Mouse (Mus musculus): ENCODE measurements at regions not wholly inside any gene's neighbourhood (a gene's known extent, or its start where the extent isn't known, plus 50 kb on each side); places are given as distances from the start of the nearest gene placed in this dataset.

DNA sequence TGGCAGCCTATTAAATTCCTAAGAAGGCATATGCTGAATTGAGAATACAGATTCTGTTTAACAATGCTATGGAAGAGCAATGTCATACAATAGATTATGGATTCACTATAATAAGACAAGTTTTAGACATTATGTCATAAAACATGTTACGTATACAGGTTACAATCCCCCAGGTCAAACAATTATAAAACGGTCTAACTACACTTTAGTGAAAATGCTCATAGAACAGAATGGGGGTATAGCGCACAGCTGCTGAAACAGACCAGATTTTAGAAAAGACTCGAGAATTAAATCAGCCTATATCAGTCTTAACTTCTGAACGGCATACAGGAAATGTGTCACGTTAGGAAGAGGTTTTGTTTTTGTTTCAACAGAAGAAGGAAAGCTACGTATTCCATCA is 660.5 kb upstream of the Sel1l start:
- DNase-seq (ENCODE audit: low spot score): no peak

DNA sequence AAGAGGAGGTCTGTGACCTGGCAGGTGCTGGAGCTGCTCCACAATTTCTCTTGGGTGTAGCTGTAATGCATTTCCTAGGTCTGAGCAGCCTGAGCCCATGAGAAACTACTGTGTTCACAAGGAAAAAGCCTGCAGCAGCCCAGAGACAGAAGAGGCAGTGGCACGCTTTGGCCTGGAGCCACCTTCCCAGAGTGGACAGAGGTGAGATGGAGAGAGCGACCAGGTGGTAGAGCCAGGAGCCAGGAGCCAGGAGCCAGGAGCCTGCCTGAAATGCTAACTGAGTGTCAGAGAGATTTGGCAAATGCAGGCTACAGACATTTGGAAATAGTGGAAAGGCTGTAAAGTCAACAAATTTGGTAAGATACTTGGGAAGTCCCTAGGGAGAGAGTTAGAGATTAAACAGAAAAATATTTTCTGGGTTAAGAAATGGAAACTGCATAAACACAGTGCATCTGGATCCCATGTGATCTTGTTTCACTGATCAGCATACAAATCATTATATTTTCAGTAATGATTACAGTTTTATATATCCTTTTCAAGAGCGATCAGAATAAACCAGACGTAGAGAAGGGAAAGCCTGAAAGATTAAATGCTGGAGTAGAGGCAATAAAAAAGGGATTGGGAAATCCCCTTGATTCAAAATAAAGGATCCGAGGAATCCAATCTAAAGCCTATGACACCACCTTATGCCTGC is 660.0 kb upstream of the Sel1l start:
- no peak for DNase-seq (ENCODE audit: low spot score)

DNA sequence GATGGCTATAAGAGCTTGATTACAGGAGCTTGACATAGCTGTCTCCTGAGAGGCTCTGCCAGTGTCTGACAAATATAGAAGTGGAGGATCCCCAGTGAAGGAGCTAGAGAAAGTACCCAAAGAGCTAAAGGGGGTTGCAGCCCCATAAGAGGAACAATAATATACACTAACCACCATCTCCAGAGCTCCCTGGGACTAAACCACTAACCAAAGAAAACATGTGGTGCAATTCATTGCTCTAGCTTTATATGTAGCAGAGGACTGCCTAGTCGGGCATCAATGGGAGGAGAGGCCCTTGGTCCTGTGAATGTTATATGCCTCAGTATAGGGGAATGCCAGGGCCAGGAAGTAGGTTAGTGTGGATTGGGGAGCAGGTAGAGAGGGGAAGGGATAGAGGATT is 635.0 kb upstream of the Sel1l start:
- DNase-seq (ENCODE audit: low spot score): no peak

DNA sequence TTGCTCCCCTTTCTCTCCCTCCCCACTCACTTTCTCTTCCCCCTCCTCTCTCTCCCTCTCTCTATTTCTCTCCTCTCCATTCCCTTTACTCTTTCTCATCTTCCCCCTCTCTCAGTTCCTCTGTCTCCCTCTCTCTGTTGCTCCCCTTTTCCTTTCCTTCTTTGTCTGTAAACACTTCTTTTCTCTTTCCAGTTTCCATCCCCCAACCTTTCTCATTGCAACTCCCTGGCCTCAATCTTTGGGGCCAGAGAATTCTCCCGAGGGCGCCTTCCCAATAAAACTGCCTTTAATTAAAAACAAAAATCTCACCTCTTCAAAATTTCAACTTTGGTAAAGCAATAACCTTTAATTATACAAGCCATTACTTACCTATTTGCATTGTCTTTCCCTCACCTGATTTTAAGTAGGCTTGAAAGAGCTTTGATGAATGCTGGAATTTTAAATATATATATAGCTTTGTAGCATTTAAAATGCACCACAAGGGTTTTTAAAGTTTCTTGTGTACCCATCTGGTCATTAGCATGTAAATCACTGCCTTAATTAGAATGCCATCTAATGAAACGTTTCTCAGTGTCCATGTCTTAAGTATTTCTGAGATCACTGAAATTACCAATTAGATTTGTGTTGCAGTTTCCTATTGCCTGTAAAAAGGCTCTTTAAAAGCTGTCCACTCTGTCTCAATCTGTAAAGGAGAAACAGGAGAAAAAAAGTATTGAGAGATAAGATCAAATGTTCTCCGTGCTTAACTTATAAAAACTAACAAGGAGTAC is 625.5 kb upstream of the Sel1l start:
- no peak for DNase-seq (ENCODE audit: low spot score)

DNA sequence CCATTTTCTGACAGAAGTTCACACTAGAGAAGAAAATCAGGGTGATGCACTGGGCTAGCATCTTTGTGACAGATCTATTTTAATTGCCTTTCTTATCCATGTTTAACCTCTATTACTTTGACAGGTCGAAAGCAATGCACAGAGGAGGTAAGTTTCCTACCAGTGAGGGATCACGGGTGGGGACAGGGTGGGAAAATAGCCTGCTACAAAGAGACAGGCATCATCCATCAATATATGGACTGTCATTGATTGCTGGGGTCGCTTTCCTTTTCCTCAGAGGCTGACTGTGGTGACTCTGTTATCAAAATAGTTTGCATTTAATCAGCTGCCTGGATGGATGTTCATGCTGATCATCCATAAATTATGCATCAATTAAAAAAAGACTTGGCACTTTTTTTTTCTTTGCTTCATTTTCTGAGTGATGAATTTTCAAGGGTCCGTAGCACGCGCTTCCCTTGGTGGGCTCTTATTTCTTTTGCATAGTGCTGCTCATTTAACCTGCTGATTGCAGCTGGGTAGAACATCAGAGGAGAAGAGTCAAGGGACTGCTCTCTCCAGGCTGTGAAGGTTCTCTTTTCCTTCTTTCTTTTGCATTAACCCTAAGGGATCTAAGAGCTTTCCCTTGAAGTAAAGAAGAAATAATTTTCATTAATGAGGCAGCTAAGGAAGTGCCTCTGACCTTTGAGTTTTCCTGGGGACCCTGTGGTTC is 602.3 kb upstream of the Sel1l start:
- no peak for DNase-seq (ENCODE audit: low spot score)

DNA sequence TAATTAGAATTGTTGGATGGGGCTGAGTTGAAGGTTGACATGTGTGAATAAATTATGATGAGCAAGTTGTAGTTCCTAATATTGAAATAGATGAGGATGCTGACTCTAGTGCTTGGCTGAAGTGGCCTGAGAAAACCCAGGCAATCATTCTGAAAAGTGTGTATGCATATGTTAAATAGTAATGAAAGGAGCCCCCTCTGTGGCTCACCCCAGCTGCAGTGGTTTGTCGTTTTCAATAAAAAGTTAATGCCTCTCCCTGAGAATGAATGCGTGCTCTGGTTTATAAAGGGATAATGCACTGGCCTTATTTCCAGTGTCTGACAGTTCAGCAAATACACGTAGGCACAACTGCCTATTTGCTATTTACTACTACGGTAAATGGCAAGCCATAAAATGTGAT is 569.5 kb upstream of the Sel1l start:
- no peak for DNase-seq (ENCODE audit: low spot score)

DNA sequence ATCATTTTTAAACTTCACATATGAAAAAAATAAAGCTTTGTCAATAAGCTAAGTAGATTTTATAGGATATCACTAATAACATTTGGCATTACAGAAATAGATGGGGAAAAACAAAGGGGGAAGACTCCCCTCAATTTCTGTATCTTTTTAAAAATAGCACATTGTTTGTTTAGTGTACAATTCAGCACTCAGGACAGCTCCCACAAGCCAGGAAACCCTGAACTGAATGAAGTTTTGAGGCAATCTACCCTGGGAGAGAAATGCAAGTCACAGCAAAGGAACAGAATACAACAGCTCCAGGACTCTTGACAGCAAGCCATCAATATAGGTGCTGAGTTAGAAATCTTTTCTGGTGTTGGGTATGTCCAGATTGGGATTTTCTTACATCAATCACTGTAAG is 556.5 kb upstream of the Sel1l start:
- DNase-seq (ENCODE audit: low spot score): no peak

DNA sequence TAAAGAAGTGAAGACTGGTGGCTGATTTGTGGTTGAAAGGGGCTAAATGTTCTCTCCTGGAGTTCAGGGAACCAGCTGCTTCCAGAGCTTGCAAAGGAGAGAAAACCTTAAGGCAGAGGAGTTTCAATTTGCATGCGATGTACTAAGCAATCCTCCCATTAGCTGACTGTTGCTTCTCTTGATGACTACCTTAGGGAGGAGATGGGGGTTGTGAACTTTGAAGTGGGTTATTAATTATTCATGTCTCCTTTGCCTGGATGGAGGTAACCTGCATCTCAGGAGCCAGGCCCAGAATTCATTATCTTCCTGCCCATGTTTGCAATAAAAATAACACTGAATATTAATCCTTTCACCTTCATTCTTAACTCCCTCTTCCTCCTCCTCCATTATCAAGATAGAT is 552.0 kb upstream of the Sel1l start:
- DNase-seq (ENCODE audit: low spot score): no peak

DNA sequence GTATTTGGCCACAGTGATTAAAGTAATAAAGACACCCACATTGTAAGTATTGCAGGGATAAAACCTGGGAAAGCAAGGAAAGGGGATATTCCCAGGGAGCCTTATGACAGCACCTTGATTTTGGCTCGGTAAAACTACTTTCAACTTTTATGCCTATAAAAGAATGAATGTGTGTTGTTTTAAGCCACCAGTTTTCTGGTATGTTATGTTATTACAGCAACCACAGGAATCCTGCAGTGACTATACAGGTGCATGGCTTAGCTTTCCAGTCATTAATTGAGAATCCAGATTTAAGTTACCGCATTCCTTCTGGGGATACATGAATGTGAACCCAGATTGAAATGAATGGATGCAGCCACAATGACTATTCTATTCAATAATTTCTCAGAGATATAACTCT is 537.2 kb upstream of the Sel1l start:
- DNase-seq (ENCODE audit: low spot score): no peak

DNA sequence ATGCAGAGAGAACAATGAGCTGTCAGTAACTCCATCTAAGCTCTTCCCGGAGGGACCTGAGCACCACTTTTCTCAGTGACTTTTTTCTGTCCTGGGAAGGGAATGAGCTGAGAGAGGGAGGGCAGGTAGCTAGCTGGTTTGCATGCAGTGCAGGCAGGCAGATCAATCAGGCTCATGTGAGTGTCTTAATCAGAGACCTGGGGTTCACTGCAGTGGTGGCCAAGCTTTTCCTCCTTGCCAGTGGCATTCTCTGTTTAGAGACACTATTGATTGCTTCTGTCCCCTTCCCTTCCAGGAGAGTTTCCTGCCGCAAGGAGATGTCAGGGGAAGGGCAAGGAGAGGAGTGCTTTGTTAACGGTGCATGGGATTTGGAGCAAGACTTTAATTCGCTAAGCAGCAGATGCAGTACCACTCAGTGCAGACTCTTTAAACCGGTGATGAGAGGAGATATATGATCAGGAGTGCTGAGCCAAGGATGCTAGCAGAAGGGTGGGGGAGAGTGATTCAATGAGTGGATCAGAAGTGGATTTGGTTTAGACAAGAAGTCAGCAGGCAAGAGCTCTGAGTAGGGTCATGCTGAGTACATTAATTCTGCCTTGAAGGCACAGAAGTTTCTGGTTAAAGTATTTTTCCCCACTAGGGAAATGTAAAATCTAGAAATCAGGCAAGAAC is 535.4 kb upstream of the Sel1l start:
- no peak for DNase-seq (ENCODE audit: low spot score)

DNA sequence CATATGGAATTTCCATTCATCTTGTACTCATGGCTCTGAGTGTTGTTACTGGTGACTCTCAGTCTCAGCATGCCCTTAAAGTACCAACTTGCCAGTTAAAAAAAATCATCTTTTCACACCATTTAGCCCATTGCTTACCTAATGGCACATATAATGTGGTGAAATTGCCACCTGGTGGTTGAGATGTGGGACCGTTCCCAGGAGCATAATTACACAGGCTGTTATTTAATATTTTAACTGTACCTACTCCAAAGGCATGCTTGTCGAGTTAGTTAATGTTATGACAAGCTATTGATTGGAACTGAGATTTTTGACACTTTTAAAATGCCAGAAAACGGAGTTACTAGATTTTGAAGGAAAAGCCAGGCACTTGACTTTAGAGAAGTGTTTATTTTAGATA is 530.2 kb upstream of the Sel1l start:
- DNase-seq (ENCODE audit: low spot score): no peak

DNA sequence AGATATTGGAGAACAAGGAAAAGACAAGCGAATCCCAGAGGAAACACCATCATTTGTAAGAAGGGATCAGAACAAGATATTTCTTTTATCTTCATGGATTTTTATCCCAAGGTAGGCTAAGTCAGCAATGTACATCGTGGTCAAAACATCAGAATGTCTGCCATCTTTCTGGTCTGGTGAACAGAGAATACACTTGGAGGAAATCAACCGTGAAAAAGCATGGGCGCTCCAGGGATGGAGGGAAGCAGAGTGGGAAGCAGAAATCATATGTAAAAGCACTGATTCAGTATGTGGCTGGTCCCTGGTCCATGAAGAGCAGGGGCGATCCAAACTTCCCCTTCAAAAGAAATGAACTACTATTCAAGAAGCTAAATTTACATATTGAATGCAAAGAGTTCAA is 517.0 kb upstream of the Sel1l start:
- no peak for DNase-seq (ENCODE audit: low spot score)

DNA sequence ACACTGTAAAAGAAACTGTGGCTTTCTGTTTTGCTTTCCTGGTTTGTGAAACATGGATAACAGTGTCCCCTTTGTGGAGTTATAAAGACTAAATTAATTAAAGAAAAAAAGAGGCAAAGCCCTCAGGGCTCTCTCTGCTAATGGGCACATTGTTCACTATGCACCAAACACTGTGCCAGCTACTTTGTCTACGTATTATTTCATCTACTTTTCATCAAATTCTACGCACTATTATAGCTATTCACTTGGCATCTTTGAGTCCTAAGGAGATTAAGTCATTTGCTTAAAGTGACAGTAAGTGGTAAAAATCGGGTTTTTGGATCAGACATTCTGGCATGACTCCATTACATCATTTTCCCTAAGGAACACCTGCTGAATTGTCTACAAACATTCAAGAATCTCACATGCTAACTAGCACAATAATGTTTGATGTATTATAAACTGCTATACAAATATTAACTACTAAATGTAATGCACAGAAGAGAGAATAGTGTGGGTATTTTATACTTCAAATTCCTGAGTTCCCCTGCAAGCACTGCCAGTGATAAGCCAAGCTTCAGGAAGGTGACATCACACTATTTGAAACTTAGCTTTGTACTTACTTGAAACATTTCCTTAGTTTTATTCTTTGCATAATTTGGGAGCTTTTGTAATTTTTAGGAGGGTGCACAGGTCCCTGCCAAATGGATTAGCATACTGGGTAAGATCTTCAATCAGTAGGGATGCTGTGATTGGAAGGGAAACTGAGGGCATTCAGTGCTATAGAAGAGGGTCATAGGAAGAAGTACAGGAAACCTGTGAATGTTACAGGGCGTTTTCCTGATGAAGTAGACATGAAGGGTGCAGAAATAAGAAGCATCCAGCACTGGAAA is 504.7 kb upstream of the Sel1l start:
- no peak for DNase-seq (ENCODE audit: low spot score)

DNA sequence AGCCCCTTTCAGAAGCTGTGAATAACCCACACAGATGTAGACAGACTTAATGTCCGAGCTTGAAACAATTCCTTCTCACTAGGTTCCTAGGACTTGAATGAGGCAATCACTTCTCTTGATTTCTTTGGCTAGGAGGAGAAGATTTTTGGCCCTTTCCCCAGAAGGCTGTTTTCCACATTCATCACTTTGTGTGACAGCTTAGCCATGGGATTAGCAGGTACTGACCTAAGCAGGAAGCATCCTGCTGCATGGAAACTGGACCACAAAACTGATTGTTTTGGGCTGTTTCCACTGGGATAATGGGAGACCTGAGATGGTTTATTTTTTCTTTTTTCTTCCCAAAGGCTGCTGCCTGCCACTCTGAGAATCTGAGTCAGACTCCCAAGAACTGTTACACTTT is 469.3 kb upstream of the Sel1l start:
- DNase-seq (ENCODE audit: low spot score): no peak

DNA sequence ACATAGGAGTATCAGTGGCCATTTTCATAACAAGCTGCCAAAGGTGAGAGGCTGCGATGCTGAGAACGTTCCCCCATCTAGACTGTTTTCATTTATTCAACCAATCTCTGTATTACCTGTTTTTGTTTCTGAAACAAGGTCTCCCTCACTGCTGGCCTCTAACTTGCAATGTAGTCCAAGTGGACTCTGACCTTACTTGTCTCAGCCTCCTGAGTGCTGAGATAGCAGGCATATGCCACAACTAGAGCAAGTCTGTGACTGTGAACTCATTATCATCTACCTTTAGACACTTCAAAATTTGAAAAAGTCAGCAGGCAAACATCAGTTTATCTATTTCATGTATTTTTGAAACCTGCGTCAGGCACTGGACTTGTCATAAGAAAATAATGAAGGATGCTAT is 468.7 kb upstream of the Sel1l start:
- DNase-seq (ENCODE audit: low spot score): no peak

DNA sequence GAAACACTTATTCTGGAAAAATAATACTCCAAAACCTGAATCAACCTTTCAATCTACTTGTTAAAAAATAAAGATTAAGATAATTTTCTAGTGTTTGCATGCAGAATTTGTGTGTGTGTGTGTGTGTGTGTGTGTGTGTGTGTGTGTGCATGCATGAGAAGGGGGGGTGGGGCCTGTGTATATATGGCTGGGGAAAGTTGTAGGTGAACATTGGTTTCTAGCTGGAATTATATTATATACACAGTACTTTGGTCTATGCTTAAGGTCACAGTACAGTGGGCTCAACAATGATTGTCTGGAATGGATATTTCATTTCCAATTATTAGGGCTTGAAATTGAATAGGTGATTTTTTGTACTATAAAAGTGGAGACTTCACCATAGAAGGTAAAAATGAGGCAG is 467.3 kb upstream of the Sel1l start:
- no peak for DNase-seq (ENCODE audit: low spot score)

DNA sequence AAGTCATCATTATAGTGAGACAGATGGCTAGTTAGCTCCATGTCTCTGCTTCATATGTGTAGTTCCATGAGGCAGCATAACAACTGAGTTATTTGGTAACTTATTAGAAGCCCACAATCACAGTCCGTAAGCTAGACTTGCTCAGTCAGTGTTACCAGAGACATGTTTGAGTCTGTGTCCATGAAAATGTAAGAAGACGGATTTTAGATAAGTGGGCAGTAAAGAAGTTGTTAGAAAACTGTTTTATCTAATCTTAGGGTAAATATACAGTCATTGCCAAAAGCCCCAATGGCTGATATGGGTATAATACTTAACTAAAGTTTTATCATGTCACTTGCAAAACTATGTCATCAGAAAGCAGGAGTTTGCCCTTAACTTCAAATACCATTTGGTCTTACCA is 466.9 kb upstream of the Sel1l start:
- no peak for DNase-seq (ENCODE audit: low spot score)

DNA sequence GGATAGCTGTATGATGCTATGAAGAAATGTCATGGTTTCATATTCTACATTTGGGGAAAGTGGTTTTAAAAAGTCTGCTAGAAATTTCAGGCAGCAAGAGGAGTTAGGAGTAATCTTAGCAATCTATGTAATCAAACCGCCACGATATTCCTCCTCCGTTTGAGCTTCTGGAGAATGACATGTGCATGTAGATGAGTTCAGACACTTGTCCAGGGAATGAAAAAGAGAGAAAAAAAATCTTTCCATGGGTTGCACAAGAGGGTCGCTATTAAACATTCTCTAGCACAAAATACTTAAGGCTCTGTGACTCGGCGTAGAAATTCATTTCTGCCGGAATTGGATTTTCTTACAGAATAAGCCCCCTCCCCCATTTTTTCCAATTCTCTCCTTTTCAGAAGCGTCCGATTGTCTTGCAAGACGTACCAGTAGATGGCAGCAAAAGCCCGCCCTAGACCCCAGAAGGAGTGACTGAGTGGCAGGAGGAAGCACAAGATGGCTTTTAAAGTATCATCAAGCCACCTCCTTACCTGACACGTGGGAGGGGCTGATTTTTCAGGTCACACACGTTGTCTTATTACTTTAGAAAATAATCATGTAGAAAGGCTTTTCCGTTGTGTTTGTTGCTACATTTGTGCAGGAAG is 454.1 kb upstream of the Sel1l start:
- peak; percentile 55 for DNase-seq (ENCODE audit: low spot score)

DNA sequence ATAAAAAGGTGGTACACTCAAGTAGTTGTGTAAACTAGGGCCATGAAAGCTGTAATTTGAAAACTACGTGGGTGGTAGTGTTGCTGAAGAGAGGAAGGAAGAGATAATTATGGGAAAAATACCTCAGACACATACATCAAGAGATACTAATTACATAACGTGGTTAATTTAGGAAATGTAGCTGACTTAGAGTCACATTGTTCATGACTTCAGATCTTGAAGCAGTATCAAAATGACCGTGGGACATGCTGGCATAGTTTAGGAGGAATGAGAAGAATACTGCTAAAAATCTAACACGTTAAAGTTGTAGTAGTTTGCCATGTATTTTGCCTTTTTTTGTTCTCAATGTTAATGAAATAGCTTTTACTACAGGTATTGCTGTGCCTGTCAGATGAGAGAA is 445.9 kb upstream of the Sel1l start:
- no peak for DNase-seq (ENCODE audit: low spot score)

DNA sequence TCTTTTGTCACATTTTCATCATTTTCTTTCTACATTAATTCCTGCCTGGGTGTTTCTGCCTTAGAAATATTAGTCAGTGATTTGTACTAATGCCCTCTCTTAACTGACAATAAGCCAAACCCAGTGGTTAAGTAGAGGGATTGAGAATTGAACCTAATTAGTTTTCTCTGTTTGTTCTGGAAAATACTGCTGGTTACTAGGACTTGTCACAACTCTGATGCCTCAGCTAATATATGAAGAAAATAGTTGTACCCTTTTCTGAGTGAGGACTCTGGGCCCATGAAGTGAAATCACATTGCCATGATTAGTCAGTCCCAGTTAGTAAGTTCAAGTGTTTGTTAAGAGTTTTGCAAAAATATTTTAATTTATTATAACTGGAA is 444.4 kb upstream of the Sel1l start:
- DNase-seq (ENCODE audit: low spot score): no peak
